Mouse (Mus musculus): Measurements from ENCODE around the gene Etv6.
A peak's percentile ranks its signal among the peaks of the same experiment; 100 is the strongest.

GRCm38 (mm10) chr6:134035490-134036405 lies at the start of gene Etv6:
- TF ChIP-seq POLR2A (IDR thresholded peaks at IDR 0.05; ENCODE audit: extremely low read depth, insufficient read depth, low read length), result 0 out of 2 replicates have a peak, but pooled peaks have one; percentile 9
- TF ChIP-seq CTCF (IDR thresholded peaks at IDR 0.05; ENCODE audit: low read depth, low read length), result no peak
